Mouse (Mus musculus) CH12.LX (cell line): ENCODE results near the gene Nkx1-1. TPM values are rescaled to one million over a fixed set of nuclear protein-coding genes. Genes with fewer than 3 reads are reported as not detected.

ENCODE experiments used
- DNase-seq: peaks from one replicate; pipeline ENCODE4 v3.0.0-alpha.2; 2013; ENCODE audit errors: extremely low read depth
- H3K27ac ChIP-seq: 2 replicates; pipeline ENCODE4 v1.5.1; 2012; ENCODE audit warnings: low read depth, mild to moderate bottlenecking, control low read depth, moderate library complexity; ENCODE audit not compliant: insufficient read depth
- H3K27me3 ChIP-seq: replicated peaks from 2 replicates; pipeline ENCODE3; 2012; ENCODE audit warnings: inconsistent platforms
- H3K36me3 ChIP-seq, 2 experiments: replicated peaks in 1 of 2; 2 replicates each; pipeline versions ENCODE3 to v1.6.1; 2012; ENCODE audit warnings: inconsistent platforms in 1 of 2, low read length in 1 of 2, mild to moderate bottlenecking in 1 of 2, mixed read lengths in 1 of 2, moderate library complexity in 1 of 2; ENCODE audit not compliant: control insufficient read depth in 1 of 2, insufficient read depth in 1 of 2
- H3K4me1 ChIP-seq, 2 experiments: 2 replicates each; pipeline ENCODE4 v1.6.1; 2012; ENCODE audit warnings: inconsistent platforms in 1 of 2, moderate library complexity in 1 of 2; ENCODE audit not compliant: insufficient read depth in 2 of 2, control insufficient read depth in 1 of 2
- H3K4me2 ChIP-seq: 2 replicates; pipeline ENCODE4 v1.6.1; 2012; ENCODE audit warnings: low read depth, mild to moderate bottlenecking, control low read depth; ENCODE audit not compliant: poor library complexity, insufficient read depth, severe bottlenecking
- H3K4me3 ChIP-seq, 3 experiments: fragments of 150-350 bp in 1 of 3; sonication (generic) in 1 of 3; replicated peaks in 1 of 3; 2 replicates each; pipeline versions ENCODE3 to v1.5.1; 2011 to 2012; ENCODE audit warnings: low read depth in 2 of 3, low read length in 2 of 3, mild to moderate bottlenecking in 2 of 3, moderate library complexity in 2 of 3, control low read depth in 1 of 3, improper control_type of control experiment in 1 of 3, inconsistent platforms in 1 of 3, mixed read lengths in 1 of 3; ENCODE audit not compliant: poor library complexity in 1 of 3
- H3K79me2 ChIP-seq: replicated peaks from 2 replicates; pipeline ENCODE4 v1.6.1; 2012; ENCODE audit warnings: mild to moderate bottlenecking, moderate library complexity; ENCODE audit not compliant: control insufficient read depth, poor library complexity, insufficient read depth, severe bottlenecking; ENCODE audit errors: extremely low read depth
- H3K9ac ChIP-seq: 2 replicates; pipeline ENCODE4 v1.6.1; 2012; ENCODE audit warnings: low read depth, mild to moderate bottlenecking, control low read depth, moderate library complexity; ENCODE audit not compliant: insufficient read depth
- H3K9me3 ChIP-seq: replicated peaks from 2 replicates; pipeline ENCODE3; 2012; ENCODE audit warnings: low read length, inconsistent platforms, mixed read lengths
- CHD2 ChIP-seq: IDR thresholded peaks from 2 replicates; pipeline ENCODE4 v1.6.1; 2011; ENCODE audit warnings: low read length, improper control_type of control experiment
- CTCF ChIP-seq, 2 experiments: IDR thresholded peaks in 1 of 2; conservative IDR thresholded peaks in 1 of 2; 2 replicates each; pipeline ENCODE4 v1.5.1; 2011 to 2012; ENCODE audit warnings: low read depth in 2 of 2, low read length in 2 of 2, improper control_type of control experiment in 1 of 2, inconsistent platforms in 1 of 2, mild to moderate bottlenecking in 1 of 2, moderate library complexity in 1 of 2
- ELF1 ChIP-seq: IDR thresholded peaks from 2 replicates; pipeline ENCODE4 v1.6.1; 2014; ENCODE audit warnings: low read depth, mild to moderate bottlenecking, inconsistent platforms, low read length, improper control_type of control experiment
- MYC ChIP-seq: IDR thresholded peaks from 2 replicates; pipeline ENCODE4 v1.6.1; 2011; ENCODE audit warnings: low read depth, mild to moderate bottlenecking, improper control_type of control experiment, low read length
- NELFE ChIP-seq: IDR thresholded peaks from 2 replicates; pipeline ENCODE4 v1.6.1; 2011; ENCODE audit warnings: low read depth, low read length, improper control_type of control experiment
- NRF1 ChIP-seq: IDR thresholded peaks from 2 replicates; pipeline ENCODE4 v1.6.1; 2014; ENCODE audit warnings: low read depth, mild to moderate bottlenecking, inconsistent platforms, low read length, improper control_type of control experiment, moderate library complexity
- PAX5 ChIP-seq: IDR thresholded peaks from 2 replicates; pipeline ENCODE4 v1.6.1; 2012; ENCODE audit warnings: low read length, inconsistent platforms, mixed read lengths
- POLR2A ChIP-seq: IDR thresholded peaks from 2 replicates; pipeline ENCODE4 v1.6.1; 2011; ENCODE audit warnings: low read depth, mild to moderate bottlenecking, improper control_type of control experiment, low read length
- POLR2AphosphoS2 ChIP-seq: IDR thresholded peaks from 2 replicates; pipeline ENCODE4 v1.6.1; 2011; ENCODE audit warnings: low read depth, low read length, improper control_type of control experiment
- RAD21 ChIP-seq: IDR thresholded peaks from 2 replicates; pipeline ENCODE4 v1.6.1; 2011; ENCODE audit warnings: low read depth, mild to moderate bottlenecking, low read length, improper control_type of control experiment, moderate library complexity
- SIN3A ChIP-seq: IDR thresholded peaks from 2 replicates; pipeline ENCODE4 v1.6.1; 2012; ENCODE audit warnings: low read length, improper control_type of control experiment, inconsistent platforms
- SMC3 ChIP-seq: IDR thresholded peaks from 2 replicates; pipeline ENCODE4 v1.6.1; 2011; ENCODE audit warnings: low read depth, low read length, improper control_type of control experiment
- TCF12 ChIP-seq: IDR thresholded peaks from 2 replicates; pipeline ENCODE4 v1.6.1; 2014; ENCODE audit warnings: low read depth, mild to moderate bottlenecking, inconsistent platforms, low read length, improper control_type of control experiment
- USF2 ChIP-seq: conservative IDR thresholded peaks from 2 replicates; pipeline ENCODE4 v1.6.1; 2011; ENCODE audit warnings: low read depth, low read length, improper control_type of control experiment
- ZC3H11A ChIP-seq: IDR thresholded peaks from 2 replicates; pipeline ENCODE4 v1.6.1; 2012; ENCODE audit warnings: low read depth, mild to moderate bottlenecking, inconsistent platforms, low read length, improper control_type of control experiment
- ZKSCAN1 ChIP-seq: IDR thresholded peaks from 2 replicates; pipeline ENCODE4 v1.6.1; 2012; ENCODE audit warnings: low read depth, inconsistent platforms, low read length, improper control_type of control experiment, borderline replicate concordance
- dilution Hi-C: fragments of 300-500 bp; cut with MboI; formaldehyde crosslinking; loops from 2 replicates; pipeline ENCODE4 v1.14.3; 2020; ENCODE audit warnings: low sequenced_read_pairs; ENCODE audit not compliant: extremely low pct_unique_long_range_greater_than_20kb, extremely low pct_ligation_motif_present
- in situ Hi-C: fragments of 300-500 bp; cut with MboI; formaldehyde crosslinking; loops from 3 replicates; pipeline ENCODE4 v1.14.3; 2019; ENCODE audit warnings: low sequenced_read_pairs, low pct_ligation_motif_present, low pct_unique_long_range_greater_than_20kb, mixed read lengths
- polyA plus RNA-seq: library from polyadenylated mRNA; unstranded; fragments of >175 nt; gene quantifications from 2 replicates; pipeline ENCODE4 v1.2.1, GENCODE M21; 2012; ENCODE audit warnings: low read depth; ENCODE audit not compliant: insufficient read length
- total RNA-seq, 2 experiments: library from RNA; depleted of rRNA; stranded (reverse); fragments of 300-350 nt in 1 of 2; fragments of >200 nt in 1 of 2; gene quantifications; 2 replicates each; pipeline ENCODE4 v1.2.3; 2012 to 2014

The Nkx1-1 gene
- total and polyA plus RNA-seq, 3 experiments, result not detected

DNA sequence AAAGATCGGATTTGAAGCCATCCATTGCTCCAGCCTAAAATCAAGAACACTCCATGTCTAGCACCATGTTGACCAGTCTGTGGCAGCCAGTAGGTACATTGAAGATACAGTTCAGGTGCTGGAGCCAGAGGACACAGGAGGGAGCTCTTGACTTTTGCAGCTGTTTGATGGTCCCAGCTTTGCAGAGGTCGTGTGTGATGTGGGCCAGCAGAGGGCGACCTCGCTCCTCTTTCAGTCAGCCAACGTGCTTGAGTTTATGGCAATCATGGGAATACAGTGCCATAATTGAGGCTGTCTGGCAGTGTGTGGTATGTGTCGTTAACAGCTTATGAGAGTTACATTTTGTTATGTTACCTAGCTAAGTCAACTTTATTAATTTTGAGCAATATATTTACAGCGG is 40.0 kb downstream of the Nkx1-1 start:
- peak; percentile 74 for DNase-seq
- Histone ChIP-seq H3K9me3 (no peaks in the 10 kb centered on the region), H3K27ac (no peak overlapping the region), H3K4me2 (no peak overlapping the region), H3K9ac (no peak overlapping the region), H3K79me2 (no peaks in the 10 kb centered on the region), H3K4me3 (no peak overlapping the region), H3K36me3 (peaks cover 39 to 85% of the 10 kb centered on the region in 2 experiments), H3K4me1 (no peaks in the 10 kb centered on the region), H3K27me3 (no peaks in the 10 kb centered on the region)
- TF ChIP-seq NELFE (peak; percentile 76; the same call in 1 of the 2 replicates), ELF1 (no peak), SIN3A (no peak), MYC (peak; percentile 75; the same call in 1 of the 2 replicates), PAX5 (no peak), CTCF (conservative IDR thresholded peaks at IDR 0.05 in 1 of 2, IDR thresholded peaks at IDR 0.05 in 1 of 2; ENCODE audit: low read depth in 2 of 2, low read length in 2 of 2) (peak; percentile 85 to 100), USF2 (no peak), POLR2A (no peak), SMC3 (peak; percentile 94), RAD21 (peak; percentile 94), NRF1 (0 out of 2 replicates have a peak, but pooled peaks have one; percentile 20), TCF12 (peak; percentile 49; the same call in 1 of the 2 replicates), ZKSCAN1 (no peak), ZC3H11A (peak; percentile 67), POLR2AphosphoS2 (no peak)
- dilution Hi-C loops (no loop called here), in situ Hi-C loops (loop anchor here (5.0 kb wide), 1 partner anchor 193 kb away; no protein-coding TSS in a partner anchor)

DNA sequence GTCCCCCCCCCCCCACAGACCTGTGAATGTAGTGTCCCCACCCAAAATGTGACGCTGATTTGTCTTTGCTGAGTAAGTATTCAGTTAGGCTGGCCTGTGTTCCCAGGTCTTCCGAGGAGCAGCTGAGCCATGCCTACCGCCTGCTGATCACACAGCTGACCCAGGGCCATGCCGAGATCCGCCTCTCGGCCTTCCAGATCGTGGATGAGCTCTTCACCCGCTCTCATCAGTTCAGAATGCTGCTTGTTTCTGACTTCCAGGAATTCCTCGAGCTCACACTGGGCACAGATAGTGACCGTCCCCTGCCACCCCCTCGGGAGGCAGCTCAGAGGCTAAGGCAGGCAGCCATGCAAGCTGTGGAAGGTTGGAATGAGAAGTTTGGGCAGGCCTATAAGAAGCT is 46.2 kb downstream of the Nkx1-1 start:
- Histone ChIP-seq H3K79me2 (no peaks in the 10 kb centered on the region), H3K36me3 (peaks cover 40 to 82% of the 10 kb centered on the region in 2 experiments), H3K9me3 (no peaks in the 10 kb centered on the region), H3K4me1 (no peaks in the 10 kb centered on the region), H3K27ac (no peak overlapping the region)
- no peak for DNase-seq
- no peak for TF ChIP-seq CHD2
- TF ChIP-seq, all 38 proteins: peak for 0
- Histone ChIP-seq H3K27me3 (no peaks in the 10 kb centered on the region), H3K9ac (no peak overlapping the region), H3K4me2 (no peak overlapping the region), H3K4me3 (no peak overlapping the region)
- dilution Hi-C loops, result no loop called here
- in situ Hi-C loops, result no loop called here

Other genes with a start within 250 kb of the Nkx1-1 start
- gene Spon2, start 215.5 kb downstream of the Nkx1-1 start, total RNA-seq (2012; rRNA removed), result 0.21 TPM in 1 of 2 replicates, not detected in the other
- not detected in 2 replicates for gene Spon2, start 215.5 kb downstream of the Nkx1-1 start, total RNA-seq (2014; rRNA removed)
- not detected in 2 replicates for gene Spon2, start 215.5 kb downstream of the Nkx1-1 start, polyA plus RNA-seq
- gene Ctbp1, start 159.0 kb downstream of the Nkx1-1 start, total RNA-seq (2012; rRNA removed), result 173 and 187 TPM in 2 replicates
- 101 and 109 TPM in 2 replicates for gene Ctbp1, start 159.0 kb downstream of the Nkx1-1 start, total RNA-seq (2014; rRNA removed)
- 167 and 188 TPM in 2 replicates for gene Ctbp1, start 159.0 kb downstream of the Nkx1-1 start, polyA plus RNA-seq
- gene Maea, start 98.5 kb downstream of the Nkx1-1 start, total RNA-seq (2012; rRNA removed), result 75.0 and 76.9 TPM in 2 replicates
- 75.5 and 91.4 TPM in 2 replicates for gene Maea, start 98.5 kb downstream of the Nkx1-1 start, total RNA-seq (2014; rRNA removed)
- 94.2 and 96.2 TPM in 2 replicates for gene Maea, start 98.5 kb downstream of the Nkx1-1 start, polyA plus RNA-seq
- 2.9 and 3.2 TPM in 2 replicates for gene Uvssa, start 55.4 kb downstream of the Nkx1-1 start, total RNA-seq (2012; rRNA removed)
- 2.5 and 2.6 TPM in 2 replicates for gene Uvssa, start 55.4 kb downstream of the Nkx1-1 start, total RNA-seq (2014; rRNA removed)
- gene Uvssa, start 55.4 kb downstream of the Nkx1-1 start, polyA plus RNA-seq, result 5.3 and 5.8 TPM in 2 replicates
- gene Fam53a, start 195.7 kb upstream of the Nkx1-1 start, total RNA-seq (2012; rRNA removed), result 27.9 and 29.2 TPM in 2 replicates
- 25.1 and 26.6 TPM in 2 replicates for gene Fam53a, start 195.7 kb upstream of the Nkx1-1 start, total RNA-seq (2014; rRNA removed)
- 32.9 and 33.4 TPM in 2 replicates for gene Fam53a, start 195.7 kb upstream of the Nkx1-1 start, polyA plus RNA-seq
- gene Gm9903, start 195.9 kb upstream of the Nkx1-1 start, total RNA-seq (2012; rRNA removed), result 0.08 and 0.21 TPM in 2 replicates
- 0.16 and 0.22 TPM in 2 replicates for gene Gm9903, start 195.9 kb upstream of the Nkx1-1 start, total RNA-seq (2014; rRNA removed)
- 0.26 TPM in 1 of 2 replicates, not detected in the other for gene Gm9903, start 195.9 kb upstream of the Nkx1-1 start, polyA plus RNA-seq
- gene Slbp, start 218.6 kb upstream of the Nkx1-1 start, total RNA-seq (2012; rRNA removed), result 85.4 and 111 TPM in 2 replicates
- gene Slbp, start 218.6 kb upstream of the Nkx1-1 start, total RNA-seq (2014; rRNA removed), result 263 and 284 TPM in 2 replicates
- 117 and 148 TPM in 2 replicates for gene Slbp, start 218.6 kb upstream of the Nkx1-1 start, polyA plus RNA-seq
- gene Tacc3, start 224.2 kb upstream of the Nkx1-1 start, total RNA-seq (2012; rRNA removed), result 89.4 and 110 TPM in 2 replicates
- 186 and 202 TPM in 2 replicates for gene Tacc3, start 224.2 kb upstream of the Nkx1-1 start, total RNA-seq (2014; rRNA removed)
- gene Tacc3, start 224.2 kb upstream of the Nkx1-1 start, polyA plus RNA-seq, result 160 and 175 TPM in 2 replicates
- 14.8 and 15.2 TPM in 2 replicates for gene Tmem129, start 224.4 kb upstream of the Nkx1-1 start, total RNA-seq (2012; rRNA removed)
- gene Tmem129, start 224.4 kb upstream of the Nkx1-1 start, total RNA-seq (2014; rRNA removed), result 10.8 and 11.2 TPM in 2 replicates
- gene Tmem129, start 224.4 kb upstream of the Nkx1-1 start, polyA plus RNA-seq, result 8.4 and 12.7 TPM in 2 replicates